Mouse (Mus musculus) heart, embryonic 15.5 days (tissue): ENCODE data around the gene Tcf7l1. TPM values are rescaled to one million over a fixed set of nuclear protein-coding genes. Genes with fewer than 3 reads are reported as not detected.
A peak's percentile ranks its signal among the peaks of the same experiment; 100 is the strongest.

Experiments
- ATAC-seq: fragments of 200-750 bp; cut with Nextera tagmentation; replicated peaks from 2 replicates; pipeline ENCODE4 v1.8.0; 2017; ENCODE audit warnings: low read depth, moderate TSS enrichment; ENCODE audit not compliant: insufficient number of reproducible peaks, insufficient read depth, low FRiP score
- H3K27ac ChIP-seq: fragments of 300-500 bp; sonication (generic); 2 replicates; pipeline ENCODE4 v1.5.1; 2015; ENCODE audit warnings: mild to moderate bottlenecking, inconsistent platforms
- H3K27me3 ChIP-seq: fragments of 300-500 bp; sonication (generic); 2 replicates; pipeline ENCODE4 v1.6.1; 2015; ENCODE audit warnings: inconsistent platforms
- H3K36me3 ChIP-seq: fragments of 300-500 bp; sonication (generic); 2 replicates; pipeline ENCODE4 v1.6.1; 2015; ENCODE audit warnings: mild to moderate bottlenecking, inconsistent platforms
- H3K4me1 ChIP-seq: fragments of 300-500 bp; sonication (generic); replicated peaks from 2 replicates; pipeline ENCODE4 v1.6.1; 2015; ENCODE audit warnings: inconsistent platforms
- H3K4me2 ChIP-seq: fragments of 300-500 bp; sonication (generic); 2 replicates; pipeline ENCODE4 v1.6.1; 2015; ENCODE audit warnings: inconsistent platforms, mild to moderate bottlenecking, moderate library complexity
- H3K4me3 ChIP-seq: fragments of 300-500 bp; sonication (generic); 2 replicates; pipeline ENCODE4 v1.5.1; 2015; ENCODE audit warnings: mild to moderate bottlenecking, inconsistent platforms
- H3K9ac ChIP-seq: fragments of 300-500 bp; sonication (generic); 2 replicates; pipeline ENCODE4 v1.6.1; 2015; ENCODE audit warnings: mild to moderate bottlenecking, inconsistent platforms
- H3K9me3 ChIP-seq: fragments of 300-500 bp; sonication (generic); replicated peaks from 2 replicates; pipeline ENCODE4 v1.6.1; 2016; ENCODE audit warnings: inconsistent platforms
- WGBS: fragments of 180-500 bp; shearing (Covaris S2); methylation state at CpG from one replicate; pipeline ENCODE4 v1.1.7; 2015; ENCODE audit warnings: mixed read lengths; 5-methylcytosine and 5-hydroxymethylcytosine counted together
- polyA plus RNA-seq: library from polyadenylated mRNA; unstranded; fragments of >200 nt; fragmentation: Nextera tagmentation; extraction: Ambion mirVana; gene quantifications from 2 replicates; pipeline ENCODE4 v1.2.1, GENCODE M21; 2015

Gene Tcf7l1
- polyA plus RNA-seq, 1 experiment from 2014 or later = 12.6 TPM

GRCm38 (mm10) chr6:72783780-72784179, 5.3 kb downstream of the Tcf7l1 start:
- H3K4me2 ChIP-seq = no peak overlapping the region
- 91% methylated on average over 4 of the region's 4 CpGs for WGBS
- peaks cover 14% of the 10 kb centered on the region for H3K4me1 ChIP-seq
- no peak overlapping the region for H3K4me3 ChIP-seq
- no peak overlapping the region for H3K27ac ChIP-seq
- H3K9ac ChIP-seq = no peak overlapping the region
- H3K27me3 ChIP-seq = no peaks in the 10 kb centered on the region
- peaks cover 14% of the 10 kb centered on the region; the same call in 1 of the 2 replicates for H3K36me3 ChIP-seq
- no peaks in the 10 kb centered on the region for H3K9me3 ChIP-seq
- ATAC-seq = no peak

- Histone ChIP-seq H3K9me3 (no peaks in the 10 kb centered on the region), H3K36me3 (peaks cover 14% of the 10 kb centered on the region; the same call in 1 of the 2 replicates), H3K27ac (no peak overlapping the region), H3K4me3 (no peak overlapping the region), H3K4me1 (peaks cover 7% of the 10 kb centered on the region), H3K27me3 (no peaks in the 10 kb centered on the region), H3K4me2 (no peak overlapping the region), H3K9ac (no peak overlapping the region)
- no peak for ATAC-seq
- WGBS = 84% methylated on average over 15 of the region's 15 CpGs
Measured at GRCm38 (mm10) chr6:72778779-72779776, 10.0 kb downstream of the Tcf7l1 start.

- no peak overlapping the region for H3K4me2 ChIP-seq
- peaks cover 14% of the 10 kb centered on the region; the same call in 1 of the 2 replicates for H3K36me3 ChIP-seq
Measured at GRCm38 (mm10) chr6:72777212-72777611, 11.8 kb downstream of the Tcf7l1 start.

GRCm38 (mm10) chr6:72774275-72774674, 14.8 kb downstream of the Tcf7l1 start:
- H3K4me3 ChIP-seq = no peak overlapping the region
- WGBS = 42% methylated on average over 3 of the region's 3 CpGs
- no peaks in the 10 kb centered on the region for H3K27me3 ChIP-seq
- H3K4me2 ChIP-seq = no peak overlapping the region
- H3K36me3 ChIP-seq = 0 out of 2 replicates have a peak, but pooled peaks cover 4% of the 10 kb centered on the region
- no peak overlapping the region for H3K27ac ChIP-seq
- ATAC-seq = no peak
- peaks cover 10% of the 10 kb centered on the region for H3K4me1 ChIP-seq
- no peak overlapping the region for H3K9ac ChIP-seq
- no peaks in the 10 kb centered on the region for H3K9me3 ChIP-seq

More at GRCm38 (mm10) chr6:72777212-72777611, 11.8 kb downstream of the Tcf7l1 start:
- WGBS = 88% methylated on average over 4 of the region's 4 CpGs
- H3K27ac ChIP-seq = no peak overlapping the region
- H3K4me1 ChIP-seq = peaks cover 7% of the 10 kb centered on the region
- no peak overlapping the region for H3K9ac ChIP-seq
- no peaks in the 10 kb centered on the region for H3K9me3 ChIP-seq
- H3K27me3 ChIP-seq = no peaks in the 10 kb centered on the region
- H3K4me3 ChIP-seq = no peak overlapping the region
- ATAC-seq = no peak

GRCm38 (mm10) chr6:72769915-72770776, 18.9 kb downstream of the Tcf7l1 start:
- Histone ChIP-seq H3K9me3 (no peaks in the 10 kb centered on the region), H3K27ac (no peak overlapping the region), H3K4me1 (peaks cover 25% of the 10 kb centered on the region), H3K4me2 (no peak overlapping the region), H3K36me3 (no peaks in the 10 kb centered on the region), H3K9ac (no peak overlapping the region), H3K4me3 (no peak overlapping the region), H3K27me3 (no peaks in the 10 kb centered on the region)
- WGBS = 81% methylated on average over 14 of the region's 14 CpGs
- no peak for ATAC-seq

- no peak for ATAC-seq
- H3K27ac ChIP-seq = peak overlapping the region; percentile 28
- H3K4me1 ChIP-seq = peaks cover 19% of the 10 kb centered on the region
- H3K36me3 ChIP-seq = no peaks in the 10 kb centered on the region
- no peak overlapping the region for H3K4me3 ChIP-seq
- H3K4me2 ChIP-seq = no peak overlapping the region
- 82% methylated on average over 13 of the region's 13 CpGs for WGBS
- H3K9ac ChIP-seq = no peak overlapping the region
- no peaks in the 10 kb centered on the region for H3K9me3 ChIP-seq
- H3K27me3 ChIP-seq = no peaks in the 10 kb centered on the region
Measured at GRCm38 (mm10) chr6:72769343-72769742, 19.7 kb downstream of the Tcf7l1 start.

GRCm38 (mm10) chr6:72768804-72769203, 20.2 kb downstream of the Tcf7l1 start:
- 66% methylated on average over 9 of the region's 9 CpGs for WGBS
- no peak overlapping the region for H3K4me2 ChIP-seq

GRCm38 (mm10) chr6:72768097-72768496, 21.0 kb downstream of the Tcf7l1 start:
- Histone ChIP-seq H3K9ac (no peak overlapping the region), H3K27me3 (no peaks in the 10 kb centered on the region), H3K27ac (no peak overlapping the region), H3K36me3 (no peaks in the 10 kb centered on the region), H3K4me1 (peaks cover 18% of the 10 kb centered on the region; the same call in 1 of the 2 replicates), H3K4me3 (no peak overlapping the region), H3K4me2 (no peak overlapping the region), H3K9me3 (no peaks in the 10 kb centered on the region)
- 92% methylated on average over 9 of the region's 9 CpGs for WGBS
- no peak for ATAC-seq

More at GRCm38 (mm10) chr6:72768804-72769203, 20.2 kb downstream of the Tcf7l1 start:
- Histone ChIP-seq H3K9me3 (no peaks in the 10 kb centered on the region), H3K36me3 (no peaks in the 10 kb centered on the region), H3K27ac (peak overlapping the region; percentile 28), H3K27me3 (no peaks in the 10 kb centered on the region), H3K4me1 (peaks cover 18% of the 10 kb centered on the region; the same call in 1 of the 2 replicates), H3K9ac (no peak overlapping the region), H3K4me3 (no peak overlapping the region)
- peak; percentile 68 for ATAC-seq

GRCm38 (mm10) chr6:72763616-72764015, 25.4 kb downstream of the Tcf7l1 start:
- Histone ChIP-seq H3K4me3 (no peak overlapping the region), H3K4me1 (peaks cover 31% of the 10 kb centered on the region), H3K36me3 (no peaks in the 10 kb centered on the region), H3K9ac (no peak overlapping the region), H3K4me2 (no peak overlapping the region), H3K27ac (no peak overlapping the region), H3K27me3 (no peaks in the 10 kb centered on the region), H3K9me3 (no peaks in the 10 kb centered on the region)
- WGBS = 62% methylated on average over 11 of the region's 11 CpGs
- ATAC-seq = no peak

- H3K27me3 ChIP-seq = no peaks in the 10 kb centered on the region
- no peak overlapping the region for H3K9ac ChIP-seq
- WGBS = 25% methylated on average over 7 of the region's 7 CpGs
- no peaks in the 10 kb centered on the region for H3K36me3 ChIP-seq
- no peaks in the 10 kb centered on the region for H3K9me3 ChIP-seq
- no peak overlapping the region for H3K4me2 ChIP-seq
- peaks cover 31% of the 10 kb centered on the region for H3K4me1 ChIP-seq
- H3K27ac ChIP-seq = no peak overlapping the region
- ATAC-seq = no peak
- H3K4me3 ChIP-seq = no peak overlapping the region
Measured at GRCm38 (mm10) chr6:72761645-72762044, 27.4 kb downstream of the Tcf7l1 start.
